Mouse (Mus musculus) kidney, embryonic 16.5 days (tissue): Measurements from ENCODE around the gene Pbx2. TPM values are rescaled to one million over a fixed set of nuclear protein-coding genes. Genes with fewer than 3 reads are reported as not detected.
"Not testable (repeated sequence)": the region's sequence is repeated elsewhere in the genome, so short reads cannot be mapped to it uniquely, and the experiment has no call there.

Experiments
- ATAC-seq: fragments of 200-750 bp; cut with Nextera tagmentation; 2 replicates; pipeline ENCODE4 v1.8.0; 2017; ENCODE audit warnings: moderate TSS enrichment; ENCODE audit not compliant: low FRiP score, low TSS enrichment
- H3K27ac ChIP-seq: fragments of 300-500 bp; sonication (generic); 2 replicates; pipeline ENCODE4 v1.5.1; 2014; ENCODE audit warnings: low read length
- H3K27me3 ChIP-seq: fragments of 300-500 bp; sonication (generic); 2 replicates; pipeline ENCODE4 v1.6.1; 2014; ENCODE audit warnings: low read length, control low read depth, mixed read lengths; ENCODE audit not compliant: insufficient read depth
- H3K36me3 ChIP-seq: fragments of 300-500 bp; sonication (generic); 2 replicates; pipeline ENCODE4 v1.6.1; 2014; ENCODE audit warnings: low read length, control low read depth, mixed read lengths; ENCODE audit not compliant: insufficient read depth
- H3K4me1 ChIP-seq: fragments of 300-500 bp; sonication (generic); 2 replicates; pipeline ENCODE4 v1.6.1; 2014; ENCODE audit warnings: low read length, control low read depth, mixed read lengths; ENCODE audit not compliant: insufficient read depth
- H3K4me2 ChIP-seq: fragments of 300-500 bp; sonication (generic); replicated peaks from 2 replicates; pipeline ENCODE4 v1.6.1; 2014; ENCODE audit warnings: low read depth, low read length
- H3K4me3 ChIP-seq: fragments of 300-500 bp; sonication (generic); 2 replicates; pipeline ENCODE4 v1.5.1; 2014; ENCODE audit warnings: mild to moderate bottlenecking, low read length
- H3K9ac ChIP-seq: fragments of 300-500 bp; sonication (generic); replicated peaks from 2 replicates; pipeline ENCODE4 v1.6.1; 2014; ENCODE audit warnings: low read length
- H3K9me3 ChIP-seq: fragments of 300-500 bp; sonication (generic); 2 replicates; pipeline ENCODE4 v1.6.1; 2016; ENCODE audit warnings: low read length, control low read depth
- WGBS: fragments of 180-500 bp; shearing (Covaris S2); extraction: QIAGEN DNeasy Blood & Tissue Kit; methylation state at CpG from one replicate; pipeline ENCODE4 v1.1.7; 2014; 5-methylcytosine and 5-hydroxymethylcytosine counted together
- polyA plus RNA-seq: library from polyadenylated mRNA; unstranded; fragments of >200 nt; fragmentation: Nextera tagmentation; extraction: Ambion mirVana; gene quantifications from 2 replicates; pipeline ENCODE4 v1.2.1, GENCODE M21; 2015

Pbx2 gene
- 13.1 and 15.6 TPM in 2 replicates for polyA plus RNA-seq

- H3K36me3 ChIP-seq, result peaks cover 19% of the 10 kb centered on the region
- peak within 1 kb of the TSS; percentile 100 for H3K27ac ChIP-seq
- WGBS, result 4% methylated on average over 21 of the region's 21 CpGs
- no peaks in the 10 kb centered on the region for H3K9me3 ChIP-seq
- peak within 1 kb of the TSS; percentile 95 for H3K4me2 ChIP-seq
- peak; percentile 52 for ATAC-seq
- H3K9ac ChIP-seq, result peak within 1 kb of the TSS; percentile 99
- peak within 1 kb of the TSS; percentile 88 for H3K4me3 ChIP-seq
- no peaks in the 10 kb centered on the region for H3K27me3 ChIP-seq
- H3K4me1 ChIP-seq, result peaks cover 74% of the 10 kb centered on the region
Measured at GRCm38 (mm10) chr17:34591029-34591993, at the start of gene Pbx2. Gene Pbx2 (plus strand): TSS chr17:34591266.

- H3K27ac ChIP-seq, H3K4me2 ChIP-seq, H3K4me1 ChIP-seq, H3K4me3 ChIP-seq, H3K36me3 ChIP-seq, ATAC-seq, H3K27me3 ChIP-seq, H3K9ac ChIP-seq, H3K9me3 ChIP-seq: not testable (repeated sequence)
- WGBS, result 94% methylated on average over 12 of the region's 13 CpGs
Measured at GRCm38 (mm10) chr17:34543567-34543966, 47.5 kb upstream of the Pbx2 start.

DNA sequence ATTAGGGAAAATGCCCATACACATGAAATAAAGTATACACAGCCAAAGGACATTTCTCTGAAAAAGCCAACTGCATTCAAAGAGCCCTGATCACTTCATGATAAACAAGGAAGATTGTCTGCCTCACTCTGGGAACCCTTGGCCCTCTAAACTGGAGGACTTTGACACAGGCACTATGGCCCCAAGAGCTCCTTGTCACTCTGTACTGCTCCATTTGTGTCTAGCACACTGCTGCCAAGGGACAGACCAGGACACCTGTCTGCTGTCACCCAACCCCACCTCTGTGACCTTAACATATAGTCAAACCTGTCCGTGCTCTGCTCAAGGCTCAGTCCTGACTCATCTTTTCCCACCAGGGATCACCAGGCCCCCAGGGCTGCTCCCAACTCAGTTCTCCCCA lies 44.3 kb upstream of the Pbx2 start:
- 95% methylated on average over 1 of the region's 1 CpGs for WGBS
- ATAC-seq, result no peak
- Histone ChIP-seq H3K4me2 (no peak overlapping the region), H3K4me3 (no peak overlapping the region), H3K27ac (no peak overlapping the region), H3K4me1 (no peaks in the 10 kb centered on the region), H3K36me3 (no peaks in the 10 kb centered on the region), H3K9ac (no peak overlapping the region), H3K9me3 (no peaks in the 10 kb centered on the region), H3K27me3 (no peaks in the 10 kb centered on the region)

- ATAC-seq, result no peak
- no peaks in the 10 kb centered on the region for H3K27me3 ChIP-seq
Measured at GRCm38 (mm10) chr17:34547601-34548000, 43.5 kb upstream of the Pbx2 start.

DNA sequence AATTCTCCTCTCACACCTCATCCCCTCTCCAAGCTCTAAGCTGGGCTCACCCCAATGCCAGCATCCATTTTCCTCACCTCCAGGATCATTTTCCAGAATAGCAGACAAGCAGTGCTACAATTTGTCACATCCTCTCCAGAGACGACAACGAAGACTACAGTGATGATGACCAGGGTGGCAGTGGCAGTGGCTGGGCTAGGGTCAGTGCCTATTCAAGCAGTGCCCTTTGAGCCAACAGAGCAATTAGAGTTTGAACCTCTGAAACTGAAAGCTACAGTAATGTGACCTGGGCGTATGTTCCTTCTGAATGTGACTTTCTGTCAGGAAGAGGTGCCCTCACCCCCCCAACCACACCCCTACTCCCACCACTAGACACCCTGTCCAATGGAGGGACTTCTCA lies 41.9 kb upstream of the Pbx2 start:
- H3K9ac ChIP-seq, result no peak overlapping the region
- H3K4me1 ChIP-seq, result no peaks in the 10 kb centered on the region
- no peaks in the 10 kb centered on the region for H3K36me3 ChIP-seq
- H3K27ac ChIP-seq, result no peak overlapping the region
- no peaks in the 10 kb centered on the region for H3K9me3 ChIP-seq
- H3K27me3 ChIP-seq, result no peaks in the 10 kb centered on the region
- WGBS, result 85% methylated on average over 3 of the region's 3 CpGs
- no peak for ATAC-seq
- no peak overlapping the region for H3K4me3 ChIP-seq
- no peak overlapping the region for H3K4me2 ChIP-seq

More at GRCm38 (mm10) chr17:34547601-34548000, 43.5 kb upstream of the Pbx2 start:
- Histone ChIP-seq H3K27ac (no peak overlapping the region), H3K4me3 (no peak overlapping the region), H3K36me3 (no peaks in the 10 kb centered on the region), H3K4me1 (no peaks in the 10 kb centered on the region), H3K9me3 (no peaks in the 10 kb centered on the region), H3K4me2 (no peak overlapping the region), H3K9ac (no peak overlapping the region)
- 89% methylated on average over 4 of the region's 4 CpGs for WGBS

- H3K4me3 ChIP-seq, result no peak overlapping the region
- H3K9me3 ChIP-seq, result no peaks in the 10 kb centered on the region
- no peaks in the 10 kb centered on the region for H3K4me1 ChIP-seq
- H3K9ac ChIP-seq, result no peak overlapping the region
- WGBS, result 69% methylated on average over 2 of the region's 2 CpGs
- H3K36me3 ChIP-seq, result no peaks in the 10 kb centered on the region
- H3K27ac ChIP-seq, result no peak overlapping the region
- no peak overlapping the region for H3K4me2 ChIP-seq
- no peak for ATAC-seq
- no peaks in the 10 kb centered on the region for H3K27me3 ChIP-seq
Measured at GRCm38 (mm10) chr17:34549843-34550242, 41.2 kb upstream of the Pbx2 start.

DNA sequence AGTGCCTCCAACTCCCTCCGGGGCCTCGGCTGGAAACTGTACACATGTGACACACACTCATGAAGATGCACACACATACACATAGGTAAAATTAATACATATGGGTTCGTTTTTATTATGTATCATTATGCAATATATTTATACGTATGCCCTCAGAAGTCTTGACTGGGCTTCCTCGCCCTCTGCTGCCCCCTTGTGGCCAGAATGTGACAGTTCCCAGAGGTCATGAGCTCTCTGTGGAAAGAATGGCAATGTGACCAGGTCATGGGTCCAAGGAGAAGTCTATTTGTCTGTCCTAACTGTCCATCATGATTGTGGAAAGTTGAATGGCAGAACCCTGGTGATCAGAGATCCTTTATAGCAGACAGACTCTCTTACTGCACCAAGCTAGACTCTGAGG lies 35.6 kb upstream of the Pbx2 start:
- no peak overlapping the region for H3K4me2 ChIP-seq
- no peak overlapping the region for H3K4me3 ChIP-seq
- H3K4me1 ChIP-seq, result no peaks in the 10 kb centered on the region
- no peak overlapping the region for H3K27ac ChIP-seq
- H3K9me3 ChIP-seq, result no peaks in the 10 kb centered on the region
- H3K9ac ChIP-seq, result no peak overlapping the region
- H3K36me3 ChIP-seq, result no peaks in the 10 kb centered on the region
- ATAC-seq, result peak; percentile 31; the same call in 1 of the 2 replicates
- 23% methylated on average over 5 of the region's 5 CpGs for WGBS
- no peaks in the 10 kb centered on the region for H3K27me3 ChIP-seq

DNA sequence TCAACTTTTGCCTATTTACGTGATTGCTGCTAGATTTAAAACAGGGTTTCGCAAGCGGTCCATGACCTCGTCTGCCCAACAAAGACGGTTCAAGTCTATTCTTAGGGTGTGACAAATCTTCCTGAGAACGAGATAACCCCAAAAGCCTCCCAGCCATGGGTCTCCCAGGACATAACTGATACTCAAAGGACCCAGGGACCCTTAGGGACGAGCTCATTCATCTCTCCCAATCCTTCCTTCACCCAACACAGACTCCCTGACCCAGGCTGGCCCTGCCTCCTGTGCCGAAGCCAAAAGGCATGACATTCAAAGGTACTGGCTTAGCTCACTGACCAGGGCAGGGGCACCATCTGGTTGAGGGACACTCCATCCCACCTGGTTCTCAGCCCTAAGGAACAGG lies 34.7 kb upstream of the Pbx2 start:
- no peak overlapping the region for H3K9ac ChIP-seq
- no peak for ATAC-seq
- H3K27me3 ChIP-seq, result no peaks in the 10 kb centered on the region
- no peak overlapping the region for H3K4me3 ChIP-seq
- H3K4me1 ChIP-seq, result no peaks in the 10 kb centered on the region
- no peaks in the 10 kb centered on the region for H3K9me3 ChIP-seq
- 86% methylated on average over 8 of the region's 8 CpGs for WGBS
- H3K27ac ChIP-seq, result no peak overlapping the region
- H3K4me2 ChIP-seq, result no peak overlapping the region
- H3K36me3 ChIP-seq, result no peaks in the 10 kb centered on the region

- no peak overlapping the region for H3K4me2 ChIP-seq
- WGBS, result 28% methylated on average over 11 of the region's 11 CpGs
- ATAC-seq, result no peak
- no peaks in the 10 kb centered on the region for H3K27me3 ChIP-seq
- H3K27ac ChIP-seq, result no peak overlapping the region
- H3K4me1 ChIP-seq, result no peaks in the 10 kb centered on the region
- H3K4me3 ChIP-seq, result no peak overlapping the region
- H3K9me3 ChIP-seq, result no peaks in the 10 kb centered on the region
- H3K36me3 ChIP-seq, result no peaks in the 10 kb centered on the region
- no peak overlapping the region for H3K9ac ChIP-seq
Measured at GRCm38 (mm10) chr17:34557411-34557810, 33.7 kb upstream of the Pbx2 start.

- ATAC-seq, result no peak
- no peaks in the 10 kb centered on the region for H3K27me3 ChIP-seq
- H3K4me1 ChIP-seq, result peaks cover 4% of the 10 kb centered on the region
- WGBS, result 83% methylated on average over 7 of the region's 7 CpGs
- H3K4me2 ChIP-seq, result no peak overlapping the region
- H3K4me3 ChIP-seq, result no peak overlapping the region
- no peak overlapping the region for H3K27ac ChIP-seq
- no peaks in the 10 kb centered on the region for H3K36me3 ChIP-seq
- no peak overlapping the region for H3K9ac ChIP-seq
- H3K9me3 ChIP-seq, result no peaks in the 10 kb centered on the region
Measured at GRCm38 (mm10) chr17:34559116-34559515, 31.9 kb upstream of the Pbx2 start.
